Mouse (Mus musculus): ENCODE data around the gene Syde2.

Gene Syde2

DNA sequence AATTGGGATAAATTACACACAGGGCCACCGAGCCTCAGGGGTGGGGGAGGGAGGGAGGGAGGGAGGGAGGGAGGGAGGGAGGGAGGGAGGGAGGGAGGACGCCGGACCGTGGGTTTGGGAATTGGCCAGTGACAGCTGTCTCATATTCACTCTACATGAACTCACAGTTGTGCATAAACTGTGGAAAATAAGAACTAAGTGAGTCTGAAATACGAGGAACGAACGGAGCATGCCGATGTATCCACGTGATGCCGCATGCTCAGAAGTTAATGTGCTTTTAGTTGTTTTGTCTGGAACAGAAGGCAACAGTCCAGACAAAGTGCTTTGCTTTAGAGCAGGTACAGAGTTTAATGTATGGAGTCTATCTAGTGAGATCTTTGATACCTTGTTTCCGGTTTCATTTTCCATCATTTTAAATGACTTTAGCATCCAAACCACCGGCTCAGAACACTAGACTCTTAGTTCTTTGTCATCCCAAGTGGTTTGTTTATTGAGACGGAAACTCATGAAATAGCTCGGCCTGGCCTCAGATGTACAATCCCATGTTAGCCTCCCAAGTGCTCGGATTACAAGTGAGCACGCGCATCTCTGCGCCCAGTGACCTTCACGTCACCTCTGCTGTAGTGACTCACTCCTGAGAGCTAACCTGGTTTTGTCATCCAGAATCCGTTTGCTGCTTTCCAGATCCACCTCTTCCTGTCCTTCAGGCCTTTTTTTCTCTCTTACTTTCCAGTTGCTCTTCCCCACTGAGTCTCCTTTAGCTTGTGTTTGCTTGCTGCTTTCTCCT, 22.4 kb downstream of the Syde2 start:
- no peak for DNase-seq (ENCODE audit: extremely low spot score, low spot score)

DNA sequence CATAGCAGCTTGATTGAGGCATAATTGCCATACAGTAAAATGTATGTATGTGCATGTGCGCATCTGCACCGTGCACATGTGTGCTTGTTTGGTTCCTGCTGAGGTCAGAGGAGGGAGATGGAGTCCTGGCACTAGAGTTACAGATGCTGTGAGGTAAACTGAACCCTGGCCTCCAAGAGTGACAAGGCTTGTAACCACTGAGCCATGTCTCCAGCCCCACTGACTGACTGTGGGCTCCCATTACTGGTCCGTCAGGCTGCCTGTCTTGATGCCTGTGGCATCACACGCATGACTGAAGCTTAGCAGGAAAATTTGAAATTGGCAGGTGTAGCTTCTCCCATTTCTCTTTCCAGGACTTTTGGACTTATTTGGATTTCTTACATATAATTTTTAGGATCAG, 23.1 kb downstream of the Syde2 start:
- no peak for DNase-seq (ENCODE audit: extremely low spot score, low spot score)

DNA sequence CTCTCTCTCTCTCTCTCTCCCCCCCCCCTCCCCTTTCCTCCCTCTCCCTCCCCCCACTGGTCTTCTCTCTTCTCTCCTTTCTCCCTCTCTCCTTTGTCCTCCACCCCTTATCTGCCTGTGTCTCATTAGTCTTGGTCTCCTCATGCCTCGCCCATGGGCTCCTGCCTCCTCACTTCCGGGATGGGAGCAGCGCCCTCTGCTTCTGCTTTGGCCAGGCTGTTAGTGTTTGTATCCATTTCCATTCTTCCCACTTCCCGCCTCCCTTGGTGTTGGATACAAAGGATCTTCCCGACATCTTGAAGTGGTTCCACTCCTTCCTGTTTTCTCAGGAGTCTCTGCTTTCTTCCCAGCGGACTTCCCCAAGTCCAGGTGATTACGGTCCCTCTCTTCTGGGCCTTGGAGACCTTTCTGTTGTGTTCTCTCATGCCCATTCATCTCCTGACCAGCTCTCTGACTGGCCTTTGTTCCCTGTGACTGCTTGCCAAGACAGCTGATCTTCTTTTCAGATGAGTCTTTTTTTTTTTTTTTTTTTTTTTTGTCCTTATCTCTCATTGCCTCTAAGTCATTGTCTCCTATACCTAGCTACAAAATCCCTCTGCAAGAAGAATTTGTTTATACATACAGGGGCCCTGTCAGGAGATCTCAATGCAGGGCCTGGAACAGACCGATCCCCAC, 24.0 kb downstream of the Syde2 start:
- no peak for DNase-seq (ENCODE audit: extremely low spot score, low spot score)

DNA sequence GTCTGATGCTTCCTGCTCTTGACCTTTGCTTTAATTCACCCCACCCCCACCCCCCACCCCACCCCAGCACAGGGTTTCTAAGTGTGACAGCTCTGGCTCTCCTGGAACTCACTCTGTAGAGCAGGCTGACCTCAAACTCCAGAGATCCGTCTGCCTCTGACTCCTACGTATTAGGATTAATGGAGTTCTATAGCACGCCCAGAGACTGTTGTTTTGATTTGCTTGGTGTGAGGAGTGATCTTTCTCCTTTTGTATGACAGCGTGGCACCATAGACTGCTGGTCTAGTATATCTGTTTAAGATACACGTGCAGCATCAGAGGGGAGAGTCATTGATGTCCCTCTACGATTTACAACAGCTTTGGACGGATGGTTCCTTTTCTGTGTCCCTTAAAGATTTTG, 25.8 kb downstream of the Syde2 start:
- DNase-seq (ENCODE audit: extremely low spot score, low spot score) = no peak

DNA sequence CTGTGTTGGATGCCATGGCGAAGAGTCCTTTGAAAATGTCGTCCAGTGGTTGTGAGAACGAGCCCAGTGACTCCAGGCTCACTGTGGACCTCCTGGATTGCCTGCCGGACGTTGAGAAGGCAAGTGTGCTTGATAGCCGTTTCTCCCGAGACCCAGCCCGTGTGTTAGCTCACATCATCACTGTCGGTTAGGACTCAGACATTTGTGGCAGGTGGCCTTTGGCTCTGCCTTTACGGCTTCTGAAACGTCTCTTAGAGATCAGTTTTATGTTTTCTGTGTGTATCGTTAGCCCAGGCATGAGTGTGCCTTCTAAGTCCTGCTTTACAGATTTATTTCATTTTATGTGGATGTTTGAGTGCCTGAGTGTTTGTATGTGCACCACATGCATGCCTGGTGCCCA, 26.7 kb downstream of the Syde2 start:
- no peak for DNase-seq (ENCODE audit: extremely low spot score, low spot score)

DNA sequence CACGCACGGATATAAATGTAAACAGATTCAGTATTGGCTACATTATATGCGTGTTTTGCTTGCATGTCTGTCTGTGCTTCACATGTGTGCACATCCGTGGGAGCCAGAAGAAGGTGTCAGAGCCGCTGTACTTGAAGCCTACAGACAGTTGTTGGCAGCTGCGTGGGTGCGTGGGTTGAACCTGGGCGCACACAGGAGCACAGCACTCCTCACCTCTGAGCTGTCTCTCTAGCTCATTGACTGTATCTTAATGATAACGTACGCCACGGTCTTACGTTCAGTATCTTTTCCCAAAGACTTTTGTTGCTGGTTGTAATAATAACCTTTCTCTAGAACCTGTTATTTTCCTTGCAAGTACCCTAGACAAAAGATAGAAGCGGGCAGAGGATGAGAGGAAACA, 29.3 kb downstream of the Syde2 start:
- DNase-seq (ENCODE audit: extremely low spot score, low spot score) = no peak

DNA sequence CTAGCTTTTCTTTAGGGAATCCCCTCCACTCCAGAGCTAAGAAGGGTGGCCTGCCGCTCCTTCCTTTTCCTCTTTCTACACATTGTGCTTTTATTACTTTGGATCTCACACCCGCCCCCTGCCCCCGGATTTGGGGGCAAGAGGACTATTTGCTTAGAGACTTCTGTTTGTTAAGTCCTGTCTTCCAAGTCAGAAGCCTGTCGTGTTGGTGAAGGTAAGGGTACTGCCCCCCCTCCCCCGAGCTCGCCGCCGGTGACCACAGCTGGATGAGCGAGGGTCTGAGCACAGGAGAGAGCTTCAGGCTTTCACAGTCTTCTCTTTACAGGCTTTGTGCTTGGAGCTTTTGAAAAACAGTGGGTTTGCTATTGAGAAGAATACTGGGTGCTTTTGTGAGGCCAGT, 29.9 kb downstream of the Syde2 start:
- no peak for DNase-seq (ENCODE audit: extremely low spot score, low spot score)

DNA sequence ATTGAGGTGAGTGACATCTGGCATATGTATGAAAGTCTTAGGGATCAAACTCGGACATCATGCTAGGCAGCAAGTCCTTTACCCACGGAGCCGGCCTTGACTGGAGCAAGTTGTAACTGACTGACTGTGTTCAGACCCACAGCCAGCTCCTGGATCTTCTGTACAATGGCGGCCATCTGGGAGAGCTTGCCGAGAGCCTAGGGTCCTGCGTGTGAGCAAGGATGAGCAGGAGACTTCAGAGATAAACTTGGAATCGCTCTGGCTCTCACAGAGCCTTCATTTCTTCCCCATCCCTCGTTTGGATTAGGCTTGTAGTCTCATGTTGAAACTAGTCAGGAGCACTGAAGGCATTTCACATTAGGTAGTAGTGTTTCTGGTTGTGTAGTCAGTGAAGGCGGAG, 34.6 kb downstream of the Syde2 start:
- DNase-seq (ENCODE audit: extremely low spot score, low spot score) = no peak

DNA sequence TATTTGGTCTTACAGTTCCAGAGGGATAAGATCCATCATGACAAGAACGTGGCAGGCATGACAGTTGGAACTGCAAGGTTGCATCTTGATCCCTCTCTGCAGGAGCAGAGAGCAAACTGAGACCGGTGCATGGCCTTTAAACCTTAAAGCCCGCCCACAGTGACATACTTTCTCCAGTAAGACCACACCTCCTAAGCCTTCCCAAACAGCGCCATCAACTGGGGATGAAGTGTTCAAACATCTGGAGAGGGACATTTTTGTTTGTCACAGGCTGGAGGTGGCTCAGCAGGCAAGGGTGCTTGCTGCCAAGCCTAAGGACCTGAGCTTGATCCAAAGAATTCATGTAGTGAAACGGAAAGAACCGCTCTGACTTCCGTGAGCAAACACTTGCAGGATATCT, 37.1 kb downstream of the Syde2 start:
- DNase-seq (ENCODE audit: extremely low spot score, low spot score) = no peak

DNA sequence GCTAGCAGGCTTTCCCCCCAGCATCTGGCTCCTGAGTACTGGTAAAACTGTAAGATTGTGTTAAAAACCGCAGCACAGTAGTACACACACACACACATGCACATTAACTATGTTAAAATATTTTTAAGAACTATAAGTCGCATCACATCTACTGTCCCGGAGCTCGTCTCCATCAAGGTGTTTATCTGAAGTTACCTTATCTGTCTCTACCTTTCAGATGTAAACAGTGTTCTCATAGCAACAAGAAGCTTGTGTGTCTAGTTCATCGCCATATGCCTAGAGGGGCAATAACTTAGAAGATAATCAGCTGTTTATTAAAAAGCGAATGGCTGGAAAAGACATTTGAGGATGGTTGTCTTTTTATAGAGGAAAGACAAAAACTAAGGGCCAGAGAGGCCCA, 37.8 kb downstream of the Syde2 start:
- no peak for DNase-seq (ENCODE audit: extremely low spot score, low spot score)

DNA sequence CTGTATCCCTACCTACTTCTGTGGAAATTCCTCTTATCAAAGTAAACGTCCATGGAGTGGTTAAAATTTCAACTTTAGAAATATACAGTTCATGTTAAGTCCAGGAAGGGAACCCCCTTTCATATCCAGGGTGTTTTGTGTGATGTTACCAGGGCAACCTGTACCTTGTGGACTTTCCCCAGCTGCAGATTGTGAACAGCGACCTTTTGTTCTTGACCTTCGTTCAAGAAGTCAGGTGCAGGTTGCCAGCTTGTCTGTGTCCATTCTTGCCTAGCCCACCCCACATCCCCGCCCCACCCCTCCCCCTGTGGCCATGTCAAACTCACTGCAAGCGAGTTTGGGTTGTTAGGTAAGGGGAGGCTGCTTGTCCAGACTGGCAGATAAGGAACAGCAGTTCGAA, 39.4 kb downstream of the Syde2 start:
- no peak for DNase-seq (ENCODE audit: extremely low spot score, low spot score)

DNA sequence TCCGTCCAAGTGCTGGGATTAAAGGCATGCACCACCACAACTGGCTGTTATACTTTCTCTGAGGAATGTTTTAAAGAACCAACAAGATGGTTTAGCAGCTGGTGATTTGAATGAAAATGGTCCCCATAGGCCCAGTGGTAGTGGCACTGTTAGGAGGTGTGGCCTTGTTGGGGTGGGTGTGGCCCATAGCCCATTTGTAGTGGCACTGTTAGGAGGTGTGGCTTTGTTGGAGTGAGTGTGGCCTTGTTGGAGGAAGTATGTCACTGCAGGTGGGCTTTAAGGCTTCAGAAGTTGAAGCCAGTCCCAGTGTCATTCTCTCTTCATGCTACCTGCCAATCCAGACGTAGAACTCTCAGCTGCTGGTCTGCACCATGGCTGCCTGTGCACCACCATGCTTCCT, 40.7 kb downstream of the Syde2 start:
- DNase-seq (ENCODE audit: extremely low spot score, low spot score) = no peak

DNA sequence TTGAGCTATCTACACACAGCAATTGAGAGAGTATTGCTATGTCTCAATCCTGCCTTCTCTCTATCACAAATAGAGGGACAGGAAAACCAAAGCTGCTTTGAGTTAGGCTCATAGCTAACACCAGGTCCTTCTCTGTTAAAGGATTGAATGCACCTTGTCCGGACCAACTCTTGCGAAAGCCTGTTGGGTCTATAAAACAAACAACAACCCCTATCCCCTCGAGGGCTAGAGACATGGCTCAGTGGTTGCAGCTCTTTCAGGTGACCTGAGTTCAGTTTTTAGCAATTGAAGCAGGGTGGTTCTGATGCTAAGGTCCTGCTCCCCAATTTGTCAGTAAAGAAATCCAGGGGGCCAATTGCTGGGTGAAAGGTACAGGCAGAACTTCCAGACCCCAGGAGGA, 41.6 kb downstream of the Syde2 start:
- no peak for DNase-seq (ENCODE audit: extremely low spot score, low spot score)

DNA sequence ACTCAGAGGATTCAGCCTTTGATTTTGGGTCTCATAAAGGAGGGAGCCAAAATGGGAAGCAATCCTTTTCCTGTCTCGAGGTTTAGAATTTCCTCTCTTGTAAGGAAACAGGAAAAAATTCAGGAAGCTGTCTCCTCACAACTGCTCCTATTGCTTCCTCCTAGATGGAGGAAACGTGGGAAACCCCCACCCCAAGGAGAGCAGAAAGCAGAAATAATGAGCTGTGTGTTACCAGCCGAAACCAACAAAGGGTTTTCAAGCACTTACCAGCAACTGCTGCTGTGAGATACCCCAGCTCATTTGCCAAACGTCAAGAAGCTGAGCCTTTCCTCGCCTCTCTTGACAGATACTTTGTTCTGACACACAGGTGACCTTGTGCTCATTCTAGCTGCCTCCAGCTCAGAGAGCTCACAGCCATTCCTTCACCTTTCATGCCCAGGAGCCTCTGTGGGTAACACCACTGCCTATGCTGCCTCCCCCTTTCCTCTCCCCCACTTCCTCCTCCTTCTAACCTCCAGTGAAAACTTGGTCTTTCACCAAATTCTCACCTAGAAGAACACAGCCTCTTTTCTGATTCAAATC, 42.7 kb downstream of the Syde2 start:
- no peak for DNase-seq (ENCODE audit: extremely low spot score, low spot score)

DNA sequence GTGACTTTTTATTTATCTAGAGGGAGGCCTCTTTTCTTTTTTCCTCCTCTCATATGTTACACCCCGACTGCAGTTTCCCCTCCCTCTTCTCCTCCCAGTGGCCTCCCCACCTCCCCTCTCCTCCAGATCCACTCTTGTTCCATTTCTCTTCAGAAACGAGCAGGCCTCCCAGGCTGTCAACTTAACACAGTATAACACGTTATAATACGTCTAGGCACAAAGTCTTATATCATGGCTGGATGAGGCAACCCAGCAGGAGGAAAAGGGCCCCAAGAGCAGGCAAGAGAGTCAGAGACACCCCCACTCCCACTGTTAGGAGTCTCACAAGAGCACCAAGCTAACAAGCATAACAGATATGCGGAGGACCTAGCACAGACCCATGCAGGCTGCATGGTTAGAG, 45.3 kb downstream of the Syde2 start:
- no peak for DNase-seq (ENCODE audit: extremely low spot score, low spot score)

DNA sequence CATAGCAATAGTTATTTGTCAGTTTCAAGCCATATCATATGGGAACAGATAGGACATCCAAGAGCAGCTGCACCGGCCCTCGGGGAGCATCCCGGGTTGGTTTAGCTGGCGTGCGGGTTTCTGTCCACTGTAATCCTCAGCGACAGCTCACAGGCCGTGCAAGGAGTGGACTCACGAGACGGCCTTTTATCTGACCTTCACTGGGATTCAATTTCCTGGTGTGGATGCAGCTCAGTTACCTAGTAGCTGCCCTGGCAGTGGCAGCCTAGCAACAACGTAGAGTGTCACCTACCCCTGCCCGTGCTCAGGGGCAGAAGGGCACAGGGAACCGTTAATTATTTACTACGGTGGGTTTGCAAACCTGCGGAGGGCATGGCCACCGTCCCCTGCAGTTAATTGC, 50.2 kb downstream of the Syde2 start:
- DNase-seq (ENCODE audit: extremely low spot score, low spot score) = no peak

DNA sequence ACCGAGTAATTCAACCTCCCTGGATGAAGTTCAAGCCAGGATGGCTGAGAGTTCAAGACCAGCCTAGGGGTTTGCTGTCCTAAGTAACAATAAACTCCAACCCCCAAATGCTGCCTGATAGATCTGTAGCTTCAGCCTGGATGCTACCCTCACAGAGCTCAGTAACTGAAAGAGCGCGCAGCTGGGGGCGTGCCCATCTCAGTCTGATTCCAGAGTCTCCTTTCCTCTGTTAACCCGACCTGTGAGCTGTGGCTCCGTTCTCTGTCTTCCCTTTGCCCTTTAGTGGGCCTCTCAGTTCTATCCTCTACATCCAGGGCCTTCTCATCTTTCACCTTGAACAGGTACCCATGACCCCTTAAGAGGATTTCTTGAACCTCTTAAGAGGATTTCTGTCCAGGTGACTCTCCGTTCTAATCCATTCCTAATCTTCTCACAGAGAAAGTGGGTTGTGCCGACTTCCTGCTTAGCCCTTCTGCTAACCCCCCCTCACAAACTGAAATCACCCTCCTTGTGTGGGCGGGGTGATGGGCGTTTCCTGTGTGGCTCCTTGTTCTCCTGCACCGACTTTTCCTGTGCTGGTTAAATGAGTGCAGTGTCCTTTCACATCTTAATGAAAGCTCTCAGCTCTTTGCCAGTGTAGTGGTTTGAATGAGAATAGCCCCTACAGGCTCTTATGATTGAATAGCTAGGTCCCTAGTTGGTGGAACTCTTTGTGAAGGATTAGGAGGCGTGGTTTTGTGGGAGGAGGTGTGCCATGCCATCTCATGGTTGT, 51.6 kb downstream of the Syde2 start:
- no peak for DNase-seq (ENCODE audit: extremely low spot score, low spot score)

DNA sequence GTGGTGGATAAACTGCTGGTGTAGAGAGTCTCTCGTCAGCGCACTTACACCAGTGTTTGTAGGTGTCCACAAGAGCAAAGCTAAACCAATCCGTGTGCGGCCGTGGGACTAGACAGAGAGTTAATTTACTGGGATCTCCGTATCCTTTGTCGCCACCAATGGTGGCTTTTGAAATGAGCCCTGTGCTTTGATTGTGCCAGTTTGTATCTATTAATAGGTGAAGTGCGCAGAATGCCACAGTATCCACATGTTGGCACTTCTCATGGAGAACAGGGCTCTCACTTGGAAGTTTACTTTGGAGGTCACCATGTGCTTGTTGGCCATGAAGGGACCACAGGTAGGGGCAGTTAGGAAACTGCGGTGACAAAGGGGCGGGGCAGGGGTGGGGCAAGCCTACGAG, 53.7 kb downstream of the Syde2 start:
- DNase-seq (ENCODE audit: extremely low spot score, low spot score) = no peak

DNA sequence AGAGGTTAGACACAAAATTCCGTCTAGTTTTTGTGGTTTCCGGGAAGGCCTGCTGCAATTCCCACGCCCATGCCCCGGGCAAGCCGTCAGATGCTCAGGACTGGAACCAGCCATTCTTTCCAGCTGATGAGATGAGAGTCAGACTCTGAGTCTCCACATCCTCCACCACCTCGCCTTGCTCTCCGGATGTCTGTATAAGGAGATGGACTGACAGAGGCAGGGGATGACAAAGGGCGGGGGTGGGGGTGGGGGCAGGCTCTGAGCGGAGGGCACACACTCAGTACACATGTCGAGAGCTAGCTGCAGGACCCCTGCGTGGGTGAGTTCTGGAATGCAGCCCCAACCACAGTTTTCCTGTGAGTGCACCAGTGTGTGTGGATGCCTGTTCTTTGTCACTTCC, 57.3 kb downstream of the Syde2 start:
- no peak for DNase-seq (ENCODE audit: extremely low spot score, low spot score)

DNA sequence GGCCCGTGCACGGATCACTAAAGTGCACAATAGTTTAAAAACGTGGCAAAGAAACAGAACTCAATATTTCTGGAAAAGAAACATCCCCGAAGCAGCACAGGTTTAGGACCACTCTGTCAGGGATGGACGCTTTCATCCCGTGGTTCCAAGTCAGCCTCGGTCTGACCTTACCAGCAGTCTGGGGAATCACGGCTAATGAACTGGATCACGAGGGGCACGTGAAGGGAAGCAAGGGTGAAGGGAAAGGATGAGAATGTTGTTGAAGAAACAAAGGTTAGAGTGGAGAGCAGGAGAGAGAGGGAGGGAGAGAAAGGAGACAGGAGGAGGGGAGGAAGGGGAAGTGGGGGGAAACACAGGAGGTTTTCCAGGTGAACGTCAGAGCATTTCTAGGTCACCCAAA, 58.4 kb downstream of the Syde2 start:
- no peak for DNase-seq (ENCODE audit: extremely low spot score, low spot score)

DNA sequence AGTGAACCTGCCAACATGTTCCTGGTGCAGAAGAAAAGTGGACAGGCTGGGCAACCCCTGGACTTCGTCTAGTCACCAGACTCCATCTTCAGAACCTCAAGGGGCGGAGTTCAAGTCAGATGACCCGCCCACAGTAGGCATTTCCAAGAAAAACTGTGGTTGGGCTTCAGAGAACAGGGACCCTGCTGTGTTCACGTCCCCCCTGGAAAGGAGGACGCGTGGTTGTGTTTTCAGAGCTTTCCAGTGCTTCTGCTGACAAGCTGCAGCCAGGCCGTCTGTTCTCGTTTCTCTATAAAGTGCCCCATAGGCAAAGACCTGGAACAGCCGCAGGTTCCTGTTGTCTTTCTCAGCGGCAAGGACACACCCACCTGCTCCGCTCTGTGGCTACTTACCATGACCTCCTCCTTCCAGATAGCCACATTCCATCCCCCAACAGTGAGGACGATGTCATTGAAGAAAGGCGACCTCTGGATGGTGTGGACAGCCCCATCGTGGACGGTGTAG, 60.1 kb downstream of the Syde2 start:
- DNase-seq (ENCODE audit: extremely low spot score, low spot score) = peak; percentile 36

DNA sequence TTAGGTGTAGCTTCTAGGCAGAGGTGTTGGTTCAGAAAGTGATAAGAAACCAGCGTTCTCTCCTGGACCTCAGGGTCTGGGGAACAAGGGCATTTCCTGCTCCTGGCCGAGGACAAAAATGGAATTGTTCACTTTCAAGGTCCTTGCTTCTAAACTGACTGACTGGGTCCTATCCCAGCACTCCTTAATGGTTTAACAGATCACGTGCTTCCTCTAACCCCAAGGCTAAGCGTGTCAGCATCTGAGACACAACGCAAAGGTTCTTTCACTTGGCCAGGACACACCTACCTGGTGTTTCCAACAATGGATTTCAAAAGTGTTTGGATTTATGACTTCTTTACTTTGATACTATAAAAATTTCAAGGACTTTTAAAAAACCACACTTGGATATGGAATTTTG, 62.3 kb downstream of the Syde2 start:
- no peak for DNase-seq (ENCODE audit: extremely low spot score, low spot score)

Measured in neural tube, embryonic 10.5 days (tissue).